8 mouse cellular contexts compared by ENCODE assay signal in the genomic region with DNA sequence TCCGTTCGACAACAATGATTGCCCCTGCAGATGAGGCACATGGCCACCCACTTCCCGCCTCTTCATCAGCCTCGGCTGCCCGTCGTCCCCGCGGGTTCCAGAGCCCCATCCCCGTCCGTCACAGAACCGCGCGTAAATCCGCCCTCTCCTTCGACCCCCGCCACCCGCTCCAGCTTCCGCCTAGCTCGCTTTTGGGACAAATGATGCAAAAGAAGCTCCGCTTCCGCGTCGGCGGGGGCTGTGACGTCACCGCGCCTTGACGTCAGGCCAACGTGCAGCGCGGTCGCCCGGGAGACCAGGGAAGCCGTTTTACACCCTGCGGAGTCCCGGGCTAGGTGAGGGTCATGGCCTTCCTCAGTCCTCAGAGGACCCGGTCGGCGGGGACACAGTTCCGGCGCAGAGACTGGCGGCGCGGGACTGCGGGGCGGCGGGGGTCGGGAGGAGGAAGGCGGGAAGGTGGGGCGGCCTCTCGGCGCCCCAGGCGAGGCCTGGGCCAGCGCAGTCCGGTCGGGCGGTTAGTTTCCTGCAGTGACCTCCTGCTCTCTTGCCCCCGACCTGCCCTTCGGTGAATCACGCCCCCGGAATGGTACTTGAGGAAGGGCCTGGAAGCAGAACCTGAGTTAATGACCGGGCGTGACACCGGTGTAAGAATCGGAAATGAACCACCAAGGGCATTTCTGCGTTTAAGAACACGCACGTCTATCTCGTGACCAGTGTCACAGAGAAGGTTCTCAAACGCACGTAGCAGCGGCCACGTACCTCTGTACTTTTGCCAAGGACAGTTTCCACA. TPM values are rescaled to one million over a fixed set of nuclear protein-coding genes. Genes with fewer than 3 reads are reported as not detected.
DNase-seq lines count a peak whose midpoint lies in the region; ATAC-seq lines count a peak whose summit lies in the region.

A gene (plus strand): TSS at position 252 of the 790 bp plus-strand sequence.

- intact Hi-C loops in gastrocnemius, postnatal 36 days (cut with DNase I), result loop anchor here (10.0 kb wide), 1 partner anchor 189 kb away; no protein-coding TSS in a partner anchor
- intact Hi-C loops in left cerebral cortex, postnatal 14 days (cut with DNase I), result loop anchor here (5.0 to 10.0 kb wide), 4 partner anchors 111 to 271 kb away; a partner anchor contains a TSS

- peak; percentile 90 to 93 for DNase-seq in adrenal gland, adult 18-20 months (ENCODE audit: low spot score in 2 of 2)
- peak; percentile 94 for DNase-seq in embryo, embryonic 11 days
- DNase-seq in gastrocnemius, postnatal 36 days, result peak; percentile 79 to 80
- peak; percentile 88 to 93 for DNase-seq in left cerebral cortex, postnatal 14 days (ENCODE audit: low spot score in 2 of 2)
- peak; percentile 92 for DNase-seq in right cerebral cortex, postnatal 14 days
- peak; percentile 91 for DNase-seq in urinary bladder, postnatal 25 days (ENCODE audit: low spot score)

- H3K9me3 ChIP-seq in intestine, embryonic 15.5 days, result no peaks in the 10 kb centered on the region

- no peaks in the 10 kb centered on the region for H3K4me1 ChIP-seq in intestine, embryonic 15.5 days (replicated peaks)

- peak; percentile 97 for ATAC-seq in intestine, embryonic 15.5 days
- ATAC-seq in megakaryocyte-erythroid progenitor cell, adult 5-6 weeks (replicated peaks; ENCODE audit: low FRiP score, low TSS enrichment, poor library complexity, severe bottlenecking), result peak; percentile 96

- peak within 1 kb of the TSS; percentile 64 for H3K9ac ChIP-seq in intestine, embryonic 15.5 days

- H3K27me3 ChIP-seq in intestine, embryonic 15.5 days (replicated peaks), result no peaks in the 10 kb centered on the region

- H3K36me3 ChIP-seq in intestine, embryonic 15.5 days, result no peaks in the 10 kb centered on the region

- H3K4me2 ChIP-seq in intestine, embryonic 15.5 days (replicated peaks), result peak within 1 kb of the TSS; percentile 78

- H3K27ac ChIP-seq in intestine, embryonic 15.5 days, result no peak within 1 kb of the TSS

- H3K4me3 ChIP-seq in intestine, embryonic 15.5 days (replicated peaks), result peak within 1 kb of the TSS; percentile 67

- WGBS in intestine, embryonic 15.5 days, result under 1% methylated on average over 73 of the region's 73 CpGs

RNA-seq across cellular contexts. Expression of the gene that starts here (rescaled TPM):
- total RNA-seq in adrenal gland, adult 18-20 months (2021), result 1 to 10 TPM; 2.5 to 3.1 TPM
- total RNA-seq in gastrocnemius, postnatal 36 days (2021), result under 1 TPM; 0.35 to 0.48 TPM
- polyA plus RNA-seq in intestine, embryonic 15.5 days (2015; fragmentation: Nextera tagmentation; extraction: Ambion mirVana), result 6.5 and 7.5 TPM in 2 replicates
- total RNA-seq in left cerebral cortex, postnatal 14 days (2021), result 1 to 10 TPM; 6.6 to 8.0 TPM
- total RNA-seq in megakaryocyte-erythroid progenitor cell, adult 5-6 weeks (2014; fragmentation: Nextera tagmentation), result 2.0 TPM in 1 of 2 replicates, not detected in the other
- total RNA-seq in megakaryocyte-erythroid progenitor cell, adult 5-6 weeks (2017), result 1.9 and 3.3 TPM in 2 replicates

Comparison
In these comparisons a context has a peak if more than half of its experiments do, and no peak if none do; other contexts are left out.
1. Peak in DNase-seq in gastrocnemius, postnatal 36 days; RNA of the gene not detected or under 1 TPM.